Mouse (Mus musculus) hindbrain, embryonic 14.5 days (tissue): Measurements from ENCODE around the gene Ryr3. TPM values are rescaled to one million over a fixed set of nuclear protein-coding genes. Genes with fewer than 3 reads are reported as not detected.
A peak's percentile ranks its signal among the peaks of the same experiment; 100 is the strongest.

Experiments used
- ATAC-seq: fragments of 200-750 bp; cut with Nextera tagmentation; 2 replicates; pipeline ENCODE4 v1.8.0; 2017; ENCODE audit warnings: moderate number of reproducible peaks, mild to moderate bottlenecking, moderate TSS enrichment, moderate library complexity; ENCODE audit not compliant: low FRiP score
- DNase-seq: peaks from one replicate; pipeline ENCODE4 v3.0.0-alpha.2; 2015; ENCODE audit warnings: low spot score
- H3K27ac ChIP-seq: fragments of 300-500 bp; sonication (generic); 2 replicates; pipeline ENCODE4 v1.5.1; 2014; ENCODE audit warnings: mild to moderate bottlenecking, moderate library complexity
- H3K27me3 ChIP-seq: fragments of 300-500 bp; sonication (generic); 2 replicates; pipeline ENCODE4 v1.6.1; 2014; ENCODE audit warnings: mild to moderate bottlenecking, low read length, mixed read lengths; ENCODE audit not compliant: control insufficient read depth, insufficient read depth
- H3K36me3 ChIP-seq: fragments of 300-500 bp; sonication (generic); replicated peaks from 2 replicates; pipeline ENCODE4 v1.6.1; 2014; ENCODE audit not compliant: control insufficient read depth, insufficient read depth
- H3K4me1 ChIP-seq: fragments of 300-500 bp; sonication (generic); replicated peaks from 2 replicates; pipeline ENCODE4 v1.6.1; 2014; ENCODE audit warnings: antibody characterized with exemption, low read length, mixed read lengths; ENCODE audit not compliant: control insufficient read depth, insufficient read depth
- H3K4me2 ChIP-seq: fragments of 300-500 bp; sonication (generic); replicated peaks from 2 replicates; pipeline ENCODE4 v1.6.1; 2014; ENCODE audit warnings: mild to moderate bottlenecking, moderate library complexity
- H3K4me3 ChIP-seq: fragments of 300-500 bp; sonication (generic); replicated peaks from 2 replicates; pipeline ENCODE4 v1.5.1; 2014; ENCODE audit warnings: mild to moderate bottlenecking, low read length
- H3K9ac ChIP-seq: fragments of 300-500 bp; sonication (generic); 2 replicates; pipeline ENCODE4 v1.6.1; 2014
- H3K9me3 ChIP-seq: fragments of 300-500 bp; sonication (generic); 2 replicates; pipeline ENCODE4 v1.6.1; 2016; ENCODE audit warnings: low read length; ENCODE audit not compliant: control insufficient read depth
- WGBS: fragments of 180-500 bp; shearing (Covaris S2); extraction: QIAGEN DNeasy Blood & Tissue Kit; methylation state at CpG from one replicate; pipeline ENCODE4 v1.1.7; 2014; 5-methylcytosine and 5-hydroxymethylcytosine counted together
- polyA plus RNA-seq: library from polyadenylated mRNA; unstranded; fragments of >200 nt; fragmentation: Nextera tagmentation; extraction: Ambion mirVana; gene quantifications from 2 replicates; pipeline ENCODE4 v1.2.1, GENCODE M21; 2014

Gene Ryr3
- polyA plus RNA-seq, 1 experiment from 2014 or later, result 6.6 TPM

GRCm38 (mm10) chr2:112630669-112631068, 586.2 kb downstream of the Ryr3 start:
- Histone ChIP-seq H3K27ac (no peak overlapping the region), H3K27me3 (no peaks in the 10 kb centered on the region), H3K4me1 (no peaks in the 10 kb centered on the region), H3K4me2 (no peak overlapping the region), H3K9me3 (no peaks in the 10 kb centered on the region), H3K36me3 (peaks cover 10% of the 10 kb centered on the region; the same call in 1 of the 2 replicates), H3K4me3 (no peak overlapping the region), H3K9ac (no peak overlapping the region)
- ATAC-seq, result no peak
- no peak for DNase-seq
- WGBS, result 81% methylated on average over 11 of the region's 11 CpGs

- H3K9me3 ChIP-seq, result no peaks in the 10 kb centered on the region
- 87% methylated on average over 3 of the region's 3 CpGs for WGBS
- no peaks in the 10 kb centered on the region for H3K27me3 ChIP-seq
- H3K27ac ChIP-seq, result no peak overlapping the region
- H3K4me1 ChIP-seq, result no peaks in the 10 kb centered on the region
- H3K9ac ChIP-seq, result no peak overlapping the region
- H3K36me3 ChIP-seq, result no peaks in the 10 kb centered on the region
- H3K4me3 ChIP-seq, result no peak overlapping the region
- ATAC-seq, result no peak
- H3K4me2 ChIP-seq, result no peak overlapping the region
- no peak for DNase-seq
Measured at GRCm38 (mm10) chr2:112625156-112625555, 591.7 kb downstream of the Ryr3 start.

GRCm38 (mm10) chr2:112617206-112617605, 599.7 kb downstream of the Ryr3 start:
- Histone ChIP-seq H3K27me3 (no peaks in the 10 kb centered on the region), H3K9ac (no peak overlapping the region), H3K4me1 (no peaks in the 10 kb centered on the region), H3K36me3 (no peaks in the 10 kb centered on the region), H3K9me3 (no peaks in the 10 kb centered on the region), H3K4me3 (no peak overlapping the region), H3K27ac (no peak overlapping the region), H3K4me2 (no peak overlapping the region)
- WGBS, result 18% methylated on average over 3 of the region's 3 CpGs
- ATAC-seq, result no peak
- no peak for DNase-seq

- Histone ChIP-seq H3K4me2 (no peak overlapping the region), H3K9me3 (no peaks in the 10 kb centered on the region), H3K4me3 (no peak overlapping the region), H3K4me1 (no peaks in the 10 kb centered on the region), H3K27me3 (no peaks in the 10 kb centered on the region), H3K27ac (no peak overlapping the region), H3K36me3 (no peaks in the 10 kb centered on the region), H3K9ac (no peak overlapping the region)
- ATAC-seq (no peak), DNase-seq (no peak)
- 90% methylated on average over 7 of the region's 7 CpGs for WGBS
Measured at GRCm38 (mm10) chr2:112614375-112614774, 602.5 kb downstream of the Ryr3 start.

GRCm38 (mm10) chr2:112612628-112613027, 604.3 kb downstream of the Ryr3 start:
- no peak overlapping the region for H3K4me2 ChIP-seq
- H3K4me1 ChIP-seq, result no peaks in the 10 kb centered on the region
- no peak overlapping the region for H3K9ac ChIP-seq
- 89% methylated on average over 3 of the region's 3 CpGs for WGBS
- no peak overlapping the region for H3K4me3 ChIP-seq
- H3K9me3 ChIP-seq, result no peaks in the 10 kb centered on the region
- DNase-seq, result no peak
- no peaks in the 10 kb centered on the region for H3K27me3 ChIP-seq
- no peak overlapping the region for H3K27ac ChIP-seq
- no peak for ATAC-seq
- no peaks in the 10 kb centered on the region for H3K36me3 ChIP-seq

GRCm38 (mm10) chr2:112606536-112606935, 610.4 kb downstream of the Ryr3 start:
- no peak overlapping the region for H3K4me2 ChIP-seq
- H3K9ac ChIP-seq, result no peak overlapping the region
- no peak for ATAC-seq
- H3K4me3 ChIP-seq, result no peak overlapping the region
- DNase-seq, result no peak
- no peaks in the 10 kb centered on the region for H3K36me3 ChIP-seq
- H3K27ac ChIP-seq, result no peak overlapping the region
- H3K27me3 ChIP-seq, result no peaks in the 10 kb centered on the region
- H3K4me1 ChIP-seq, result no peaks in the 10 kb centered on the region
- 89% methylated on average over 3 of the region's 3 CpGs for WGBS
- H3K9me3 ChIP-seq, result no peaks in the 10 kb centered on the region

GRCm38 (mm10) chr2:112602487-112602886, 614.4 kb downstream of the Ryr3 start:
- H3K4me1 ChIP-seq, result no peaks in the 10 kb centered on the region
- H3K9me3 ChIP-seq, result no peaks in the 10 kb centered on the region
- H3K27ac ChIP-seq, result no peak overlapping the region
- no peak; the same call in 1 of the 2 replicates for ATAC-seq
- H3K27me3 ChIP-seq, result no peaks in the 10 kb centered on the region
- DNase-seq, result no peak
- no peak overlapping the region for H3K4me2 ChIP-seq
- WGBS, result 65% methylated on average over 8 of the region's 8 CpGs
- no peaks in the 10 kb centered on the region for H3K36me3 ChIP-seq
- H3K9ac ChIP-seq, result no peak overlapping the region
- no peak overlapping the region for H3K4me3 ChIP-seq

GRCm38 (mm10) chr2:112600222-112600621, 616.7 kb downstream of the Ryr3 start:
- 48% methylated on average over 10 of the region's 10 CpGs for WGBS
- no peaks in the 10 kb centered on the region for H3K9me3 ChIP-seq
- no peak overlapping the region for H3K27ac ChIP-seq
- no peaks in the 10 kb centered on the region for H3K27me3 ChIP-seq
- peak; percentile 43; the same call in 1 of the 2 replicates for ATAC-seq
- no peak overlapping the region for H3K9ac ChIP-seq
- no peak for DNase-seq
- no peak overlapping the region for H3K4me2 ChIP-seq
- no peak overlapping the region for H3K4me3 ChIP-seq
- no peaks in the 10 kb centered on the region for H3K36me3 ChIP-seq
- H3K4me1 ChIP-seq, result no peaks in the 10 kb centered on the region

GRCm38 (mm10) chr2:112597064-112597463, 619.8 kb downstream of the Ryr3 start:
- no peak for DNase-seq
- H3K4me3 ChIP-seq, result no peak overlapping the region
- no peak overlapping the region for H3K4me2 ChIP-seq
- H3K27me3 ChIP-seq, result no peaks in the 10 kb centered on the region
- H3K9ac ChIP-seq, result no peak overlapping the region
- H3K4me1 ChIP-seq, result no peaks in the 10 kb centered on the region
- H3K36me3 ChIP-seq, result no peaks in the 10 kb centered on the region
- WGBS, result 78% methylated on average over 1 of the region's 1 CpGs
- no peak overlapping the region for H3K27ac ChIP-seq
- H3K9me3 ChIP-seq, result no peaks in the 10 kb centered on the region
- ATAC-seq, result no peak

GRCm38 (mm10) chr2:112596415-112596814, 620.5 kb downstream of the Ryr3 start:
- ATAC-seq, result no peak
- Histone ChIP-seq H3K36me3 (no peaks in the 10 kb centered on the region), H3K4me3 (no peak overlapping the region), H3K9ac (no peak overlapping the region), H3K4me2 (no peak overlapping the region), H3K27ac (no peak overlapping the region), H3K9me3 (no peaks in the 10 kb centered on the region), H3K4me1 (no peaks in the 10 kb centered on the region), H3K27me3 (no peaks in the 10 kb centered on the region)
- 83% methylated on average over 5 of the region's 5 CpGs for WGBS
- no peak for DNase-seq
